Mouse (Mus musculus) cerebellum, postnatal 4 days (tissue): ENCODE data around the gene Cep57.
"Not testable (repeated sequence)": the region's sequence is repeated elsewhere in the genome, so short reads cannot be mapped to it uniquely, and the experiment has no call there.

ENCODE experiments used
- DNase-seq, 2 experiments: peaks; one replicate each; pipeline ENCODE4 v3.0.0; 2022; ENCODE audit warnings: low spot score in 2 of 2, mixed read lengths in 1 of 2

Cep57 gene

DNA sequence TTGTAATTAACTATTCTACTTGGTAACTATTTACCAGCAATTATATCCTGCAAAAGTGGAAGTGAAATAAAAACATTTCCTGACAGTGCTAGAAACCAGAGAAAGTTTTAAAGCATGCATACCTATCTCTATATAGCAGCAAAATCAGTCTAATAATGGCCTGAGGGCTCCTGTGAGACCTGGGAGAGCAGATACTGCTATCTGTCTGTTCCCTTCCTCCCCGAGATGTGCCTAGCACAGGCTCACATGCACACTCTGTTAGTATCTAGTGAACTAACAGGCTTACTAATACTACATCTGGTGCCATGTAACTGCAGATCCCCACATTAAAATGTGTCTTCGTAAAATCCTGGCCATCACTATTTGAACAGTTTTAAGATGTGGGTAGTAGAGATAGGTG is 32.2 kb downstream of the Cep57 start:
- no peak for DNase-seq

- DNase-seq: no peak
These were observed 32.6 kb downstream of the Cep57 start for GRCm38 (mm10) chr9:13794302-13794701.

- not testable (repeated sequence) for DNase-seq
These were observed 36.0 kb downstream of the Cep57 start for GRCm38 (mm10) chr9:13790864-13791263.

GRCm38 (mm10) chr9:13781985-13782384 is 44.9 kb downstream of the Cep57 start:
- DNase-seq: no peak

- no peak for DNase-seq
These were observed 52.2 kb downstream of the Cep57 start for GRCm38 (mm10) chr9:13774732-13775131.

- DNase-seq: no peak
These were observed 60.3 kb downstream of the Cep57 start for GRCm38 (mm10) chr9:13766570-13766969.

- no peak for DNase-seq
These were observed 61.3 kb downstream of the Cep57 start for GRCm38 (mm10) chr9:13765624-13766023.

DNA sequence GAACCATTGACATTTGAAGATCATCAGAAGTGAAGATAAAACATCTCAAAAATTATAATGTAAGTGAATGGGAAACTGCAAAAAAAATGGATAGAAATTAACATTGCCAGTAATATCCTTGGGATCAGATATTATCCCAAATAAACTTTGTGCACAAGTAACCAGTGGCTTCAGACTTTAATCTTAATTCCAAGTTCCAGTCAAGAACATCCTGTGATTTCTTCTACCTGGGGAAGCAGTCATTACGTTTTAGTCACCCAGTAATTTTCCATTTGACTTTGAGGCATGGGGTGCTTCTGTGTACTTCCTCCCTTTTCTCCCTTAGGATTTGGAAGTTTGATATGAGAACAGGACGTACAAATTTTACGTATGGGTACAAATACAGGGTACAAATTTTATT is 66.5 kb downstream of the Cep57 start:
- no peak for DNase-seq
